Mouse (Mus musculus) forebrain, embryonic 14.5 days (tissue): ENCODE results near the gene Gm12216. TPM values are rescaled to one million over a fixed set of nuclear protein-coding genes. Genes with fewer than 3 reads are reported as not detected.
A peak's percentile ranks its signal among the peaks of the same experiment; 100 is the strongest.
"Not testable (repeated sequence)": the region's sequence is repeated elsewhere in the genome, so short reads cannot be mapped to it uniquely, and the experiment has no call there.

Experiments
- ATAC-seq: fragments of 200-750 bp; cut with Nextera tagmentation; 2 replicates; pipeline ENCODE4 v1.8.0; 2017; ENCODE audit warnings: mild to moderate bottlenecking, moderate library complexity
- DNase-seq: peaks from one replicate; pipeline ENCODE4 v3.0.0-alpha.2; 2015; ENCODE audit warnings: low spot score
- H3K27ac ChIP-seq: fragments of 300-500 bp; sonication (generic); 2 replicates; pipeline ENCODE4 v1.5.1; 2014; ENCODE audit warnings: low read depth, mild to moderate bottlenecking, control low read depth, low read length, moderate library complexity
- H3K27me3 ChIP-seq: fragments of 300-500 bp; sonication (generic); replicated peaks from 2 replicates; pipeline ENCODE4 v1.6.1; 2014; ENCODE audit warnings: low read length, control low read depth, mixed read lengths; ENCODE audit not compliant: control insufficient read depth, insufficient read depth
- H3K36me3 ChIP-seq: fragments of 300-500 bp; sonication (generic); 2 replicates; pipeline ENCODE4 v1.6.1; 2014; ENCODE audit warnings: low read length, control low read depth; ENCODE audit not compliant: control insufficient read depth, insufficient read depth
- H3K4me1 ChIP-seq: fragments of 300-500 bp; sonication (generic); 2 replicates; pipeline ENCODE4 v1.6.1; 2014; ENCODE audit warnings: antibody characterized with exemption, low read length, control low read depth; ENCODE audit not compliant: control insufficient read depth, insufficient read depth
- H3K4me2 ChIP-seq: fragments of 300-500 bp; sonication (generic); 2 replicates; pipeline ENCODE4 v1.6.1; 2014; ENCODE audit warnings: mild to moderate bottlenecking, control low read depth, low read length
- H3K4me3 ChIP-seq: fragments of 300-500 bp; sonication (generic); 2 replicates; pipeline ENCODE4 v1.5.1; 2014; ENCODE audit warnings: low read depth, low read length, control low read depth
- H3K9ac ChIP-seq: fragments of 300-500 bp; sonication (generic); 2 replicates; pipeline ENCODE4 v1.6.1; 2014; ENCODE audit warnings: mild to moderate bottlenecking, low read length, control low read depth, moderate library complexity
- H3K9me3 ChIP-seq: fragments of 300-500 bp; sonication (generic); replicated peaks from 2 replicates; pipeline ENCODE4 v1.6.1; 2016; ENCODE audit warnings: low read length, control low read depth, mixed read lengths; ENCODE audit not compliant: control insufficient read depth
- WGBS: fragments of 180-500 bp; shearing (Covaris S2); extraction: QIAGEN DNeasy Blood & Tissue Kit; methylation state at CpG from one replicate; pipeline ENCODE4 v1.1.7; 2014; 5-methylcytosine and 5-hydroxymethylcytosine counted together
- polyA plus RNA-seq: library from polyadenylated mRNA; unstranded; fragments of >200 nt; fragmentation: Nextera tagmentation; extraction: Ambion mirVana; gene quantifications from 2 replicates; pipeline ENCODE4 v1.2.1, GENCODE M21; 2014

Gene Gm12216
- polyA plus RNA-seq, result not detected in 2 replicates

GRCm38 (mm10) chr11:53858761-53859580, at the start of gene Gm12216:
Gene Gm12216, minus strand, starts transcription at chr11:53859256.
- H3K9me3 ChIP-seq, H3K27me3 ChIP-seq, H3K36me3 ChIP-seq, H3K4me1 ChIP-seq, H3K27ac ChIP-seq: not testable (repeated sequence)
- H3K4me2 ChIP-seq, result peak within 1 kb of the TSS; percentile 57
- H3K4me3 ChIP-seq, result peak within 1 kb of the TSS; percentile 39
- WGBS, result 11% methylated on average over 43 of the region's 50 CpGs
- DNase-seq (peak; percentile 30), ATAC-seq (peak; percentile 60)
- H3K9ac ChIP-seq, result peak within 1 kb of the TSS; percentile 56

GRCm38 (mm10) chr11:53908686-53909085, 49.6 kb upstream of the Gm12216 start:
- WGBS, result 95% methylated on average over 8 of the region's 8 CpGs
- Histone ChIP-seq H3K27ac (no peak overlapping the region), H3K4me3 (no peak overlapping the region)

GRCm38 (mm10) chr11:53904534-53904925, 45.5 kb upstream of the Gm12216 start:
- Histone ChIP-seq H3K36me3 (no peaks in the 10 kb centered on the region), H3K9me3 (no peaks in the 10 kb centered on the region), H3K4me1 (no peaks in the 10 kb centered on the region), H3K4me3 (no peak overlapping the region), H3K4me2 (no peak overlapping the region), H3K9ac (no peak overlapping the region), H3K27me3 (no peaks in the 10 kb centered on the region), H3K27ac (no peak overlapping the region)
- ATAC-seq, result no peak
- no peak for DNase-seq
- 85% methylated on average over 9 of the region's 9 CpGs for WGBS

More at GRCm38 (mm10) chr11:53908686-53909085, 49.6 kb upstream of the Gm12216 start:
- Histone ChIP-seq H3K9me3 (no peaks in the 10 kb centered on the region), H3K36me3 (no peaks in the 10 kb centered on the region), H3K4me1 (no peaks in the 10 kb centered on the region), H3K27me3 (no peaks in the 10 kb centered on the region), H3K4me2 (no peak overlapping the region), H3K9ac (no peak overlapping the region)
- ATAC-seq (no peak), DNase-seq (no peak)

GRCm38 (mm10) chr11:53903781-53904533, 44.9 kb upstream of the Gm12216 start:
- peak; percentile 1 for DNase-seq
- Histone ChIP-seq H3K9me3 (no peaks in the 10 kb centered on the region), H3K36me3 (no peaks in the 10 kb centered on the region), H3K9ac (no peak overlapping the region), H3K4me2 (no peak overlapping the region), H3K27me3 (no peaks in the 10 kb centered on the region), H3K27ac (no peak overlapping the region), H3K4me3 (no peak overlapping the region), H3K4me1 (no peaks in the 10 kb centered on the region)
- WGBS, result 57% methylated on average over 16 of the region's 16 CpGs
- no peak for ATAC-seq

GRCm38 (mm10) chr11:53902741-53903140, 43.7 kb upstream of the Gm12216 start:
- no peaks in the 10 kb centered on the region for H3K4me1 ChIP-seq
- WGBS, result 93% methylated on average over 14 of the region's 14 CpGs
- no peaks in the 10 kb centered on the region for H3K36me3 ChIP-seq
- H3K9me3 ChIP-seq, result no peaks in the 10 kb centered on the region
- no peak overlapping the region for H3K27ac ChIP-seq
- no peak overlapping the region for H3K9ac ChIP-seq
- DNase-seq (no peak), ATAC-seq (no peak)
- no peak overlapping the region for H3K4me3 ChIP-seq
- H3K27me3 ChIP-seq, result no peaks in the 10 kb centered on the region
- H3K4me2 ChIP-seq, result no peak overlapping the region

GRCm38 (mm10) chr11:53900991-53901390, 41.9 kb upstream of the Gm12216 start:
- Histone ChIP-seq H3K27me3 (no peaks in the 10 kb centered on the region), H3K36me3 (no peaks in the 10 kb centered on the region), H3K9ac (no peak overlapping the region), H3K4me1 (no peaks in the 10 kb centered on the region), H3K4me3 (no peak overlapping the region), H3K9me3 (no peaks in the 10 kb centered on the region), H3K4me2 (no peak overlapping the region), H3K27ac (no peak overlapping the region)
- DNase-seq (no peak), ATAC-seq (no peak)
- 70% methylated on average over 1 of the region's 1 CpGs for WGBS

- no peaks in the 10 kb centered on the region for H3K9me3 ChIP-seq
- no peak overlapping the region for H3K4me2 ChIP-seq
- H3K4me1 ChIP-seq, result no peaks in the 10 kb centered on the region
- no peak for DNase-seq
- no peaks in the 10 kb centered on the region for H3K36me3 ChIP-seq
- H3K27me3 ChIP-seq, result no peaks in the 10 kb centered on the region
- WGBS, result 78% methylated on average over 6 of the region's 6 CpGs
- no peak overlapping the region for H3K27ac ChIP-seq
- H3K4me3 ChIP-seq, result no peak overlapping the region
- no peak overlapping the region for H3K9ac ChIP-seq
- ATAC-seq, result no peak
These were observed 40.9 kb upstream of the Gm12216 start for GRCm38 (mm10) chr11:53899981-53900380.

- H3K4me3 ChIP-seq, result no peak overlapping the region
- H3K9ac ChIP-seq, result no peak overlapping the region
- H3K9me3 ChIP-seq, result no peaks in the 10 kb centered on the region
- WGBS, result 70% methylated on average over 3 of the region's 3 CpGs
- H3K4me1 ChIP-seq, result no peaks in the 10 kb centered on the region
- ATAC-seq, result no peak
- H3K27me3 ChIP-seq, result no peaks in the 10 kb centered on the region
- no peaks in the 10 kb centered on the region for H3K36me3 ChIP-seq
- H3K4me2 ChIP-seq, result no peak overlapping the region
- H3K27ac ChIP-seq, result no peak overlapping the region
- DNase-seq, result no peak
These were observed 39.9 kb upstream of the Gm12216 start for GRCm38 (mm10) chr11:53899004-53899403.

GRCm38 (mm10) chr11:53896935-53897334, 37.9 kb upstream of the Gm12216 start:
- Histone ChIP-seq H3K9me3 (no peaks in the 10 kb centered on the region), H3K27ac (no peak overlapping the region), H3K4me3 (no peak overlapping the region), H3K36me3 (no peaks in the 10 kb centered on the region), H3K9ac (no peak overlapping the region), H3K27me3 (no peaks in the 10 kb centered on the region), H3K4me1 (peaks cover 2% of the 10 kb centered on the region; the same call in 1 of the 2 replicates), H3K4me2 (no peak overlapping the region)
- 82% methylated on average over 6 of the region's 6 CpGs for WGBS
- DNase-seq (no peak), ATAC-seq (no peak)
